Mouse (Mus musculus): ENCODE results near the gene Piezo1.

Gene Piezo1

DNA sequence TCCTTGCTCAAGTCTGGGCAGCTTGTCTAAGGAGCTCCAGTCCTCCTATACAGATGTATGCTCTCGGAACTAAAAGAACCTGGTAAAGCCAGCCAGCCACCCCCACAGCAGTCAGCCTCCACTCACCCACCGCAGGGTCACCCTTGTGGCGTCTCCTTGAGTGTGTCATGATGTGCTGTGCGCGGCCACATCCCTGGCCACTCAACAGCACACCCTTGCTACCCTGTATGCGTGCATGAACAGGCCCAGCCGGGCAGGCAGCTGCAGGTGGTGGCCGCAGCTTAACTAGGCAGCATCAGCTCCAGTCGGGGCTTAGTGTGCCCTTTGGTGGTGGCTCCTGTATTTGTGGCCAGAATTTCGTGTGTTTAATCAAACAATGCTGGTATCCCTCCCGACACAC, 94.0 kb downstream of the Piezo1 start:
- no peak for DNase-seq (ENCODE audit: low spot score)

DNA sequence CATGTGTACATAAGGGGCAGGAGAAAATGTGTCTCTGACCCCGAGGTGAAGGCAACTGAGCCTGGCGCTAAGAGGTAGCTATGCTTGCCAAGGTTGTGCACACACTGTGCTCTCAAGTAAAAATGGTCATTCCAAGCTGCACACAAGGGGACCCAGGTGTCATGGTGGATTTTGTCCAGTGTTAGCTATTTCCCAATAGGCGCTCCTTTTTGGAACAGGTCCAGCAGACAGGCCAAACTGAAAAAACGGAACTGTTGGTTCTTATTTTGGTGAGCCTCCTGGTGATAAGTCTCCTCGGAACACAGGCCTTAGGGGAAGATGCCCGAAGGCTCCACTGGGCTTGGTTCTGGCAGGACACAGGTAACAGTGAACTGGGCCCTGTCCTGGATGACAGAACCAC, 96.7 kb downstream of the Piezo1 start:
- no peak for DNase-seq (ENCODE audit: low spot score)

DNA sequence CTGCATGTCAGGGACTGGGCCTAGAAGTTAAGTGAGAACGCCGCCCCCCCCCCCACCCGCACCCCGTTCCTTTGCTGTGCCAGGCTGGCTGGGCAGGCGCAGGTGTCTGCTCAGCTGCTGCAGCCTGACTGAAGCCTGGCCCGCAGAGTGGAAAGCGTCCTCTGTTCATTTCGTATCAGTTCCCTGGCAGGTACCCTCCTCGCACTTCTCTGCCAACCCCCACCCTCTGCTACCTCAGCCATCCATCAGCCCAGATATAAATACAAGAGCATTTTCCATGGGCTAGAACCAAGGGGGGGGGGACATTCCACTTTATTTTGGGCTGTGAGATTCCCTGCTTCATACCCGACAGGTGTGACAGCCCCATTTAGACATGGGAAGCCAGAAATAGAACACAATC, 99.0 kb downstream of the Piezo1 start:
- no peak for DNase-seq (ENCODE audit: low spot score)

DNA sequence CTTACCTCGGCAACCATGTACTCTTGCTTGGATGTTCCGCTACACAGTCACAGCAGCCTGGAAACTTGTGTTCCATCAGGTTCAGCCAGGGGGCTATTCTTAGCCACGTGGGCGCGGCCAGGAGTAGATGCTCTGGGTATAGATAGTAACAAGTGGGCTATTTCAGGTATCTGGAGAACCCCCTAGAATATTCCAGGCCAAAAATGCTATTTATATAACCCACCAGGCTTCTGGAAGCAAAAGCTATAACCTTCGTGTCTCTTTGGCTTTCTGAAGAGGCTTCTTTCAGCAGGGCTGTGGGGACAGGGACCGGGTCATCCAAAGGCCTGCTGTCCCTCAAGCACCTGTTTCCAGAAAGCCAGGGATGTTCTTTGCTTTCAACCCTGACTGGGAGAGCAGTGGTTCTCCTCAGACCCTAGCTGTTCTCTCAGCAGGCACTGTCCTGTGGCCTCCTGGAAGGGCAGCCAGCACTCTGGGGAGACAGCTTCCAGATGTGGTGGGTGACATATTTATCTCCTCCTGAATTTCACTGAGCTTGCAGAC, 99.9 kb downstream of the Piezo1 start:
- no peak for DNase-seq (ENCODE audit: low spot score)

DNA sequence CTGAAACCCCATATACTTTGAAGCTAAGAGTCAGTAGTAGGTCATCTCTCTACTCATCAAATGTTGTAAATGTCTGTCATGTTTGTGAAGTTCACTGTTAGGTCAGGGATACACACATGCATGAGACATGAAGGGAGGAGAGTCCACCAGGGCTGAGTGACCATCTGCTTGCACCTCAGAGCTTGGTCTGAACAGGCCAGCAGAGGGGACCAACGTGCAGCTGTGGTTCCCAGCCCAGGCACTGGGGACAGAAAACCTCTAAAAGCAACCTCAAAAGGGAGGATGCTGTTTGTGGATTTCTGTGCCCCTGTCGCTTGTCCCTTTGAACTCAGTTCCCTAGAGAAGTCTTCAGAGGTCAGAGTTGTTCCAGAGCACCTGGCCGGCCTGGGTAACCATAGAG, 105.9 kb downstream of the Piezo1 start:
- DNase-seq (ENCODE audit: low spot score): no peak

DNA sequence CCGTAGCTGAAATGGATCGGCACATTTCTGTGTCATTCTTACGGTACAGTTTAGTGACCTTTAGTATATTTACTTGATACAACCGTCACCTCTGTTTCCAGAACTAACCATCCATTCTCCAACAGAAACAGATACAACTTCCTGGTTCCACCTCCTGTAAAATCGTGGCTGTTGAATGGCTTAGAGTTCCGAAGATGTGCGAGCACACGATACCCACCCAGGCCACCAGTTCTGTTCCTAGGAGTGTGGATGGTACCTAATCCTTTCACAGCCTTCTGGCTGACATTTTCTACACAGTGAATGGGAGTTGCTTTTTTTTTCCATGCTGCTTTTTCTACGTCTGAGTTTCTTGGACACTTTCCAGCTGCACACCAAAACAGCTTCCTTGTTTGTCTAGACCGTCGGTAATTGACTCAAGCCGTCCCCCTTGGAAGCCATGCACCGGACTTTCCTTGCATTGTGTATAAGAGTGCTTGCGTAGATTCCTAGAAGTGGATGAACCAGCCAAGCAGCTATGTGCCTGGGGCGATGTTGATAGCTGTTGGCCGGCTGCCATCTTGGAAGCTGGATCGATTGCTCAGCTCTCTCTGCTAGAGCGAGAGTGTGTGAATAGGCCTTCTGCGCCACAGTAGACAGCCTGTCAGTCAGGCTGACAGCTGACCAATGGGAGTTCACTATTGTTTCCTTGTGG, 106.9 kb downstream of the Piezo1 start:
- DNase-seq (ENCODE audit: low spot score): peak; percentile 68

DNA sequence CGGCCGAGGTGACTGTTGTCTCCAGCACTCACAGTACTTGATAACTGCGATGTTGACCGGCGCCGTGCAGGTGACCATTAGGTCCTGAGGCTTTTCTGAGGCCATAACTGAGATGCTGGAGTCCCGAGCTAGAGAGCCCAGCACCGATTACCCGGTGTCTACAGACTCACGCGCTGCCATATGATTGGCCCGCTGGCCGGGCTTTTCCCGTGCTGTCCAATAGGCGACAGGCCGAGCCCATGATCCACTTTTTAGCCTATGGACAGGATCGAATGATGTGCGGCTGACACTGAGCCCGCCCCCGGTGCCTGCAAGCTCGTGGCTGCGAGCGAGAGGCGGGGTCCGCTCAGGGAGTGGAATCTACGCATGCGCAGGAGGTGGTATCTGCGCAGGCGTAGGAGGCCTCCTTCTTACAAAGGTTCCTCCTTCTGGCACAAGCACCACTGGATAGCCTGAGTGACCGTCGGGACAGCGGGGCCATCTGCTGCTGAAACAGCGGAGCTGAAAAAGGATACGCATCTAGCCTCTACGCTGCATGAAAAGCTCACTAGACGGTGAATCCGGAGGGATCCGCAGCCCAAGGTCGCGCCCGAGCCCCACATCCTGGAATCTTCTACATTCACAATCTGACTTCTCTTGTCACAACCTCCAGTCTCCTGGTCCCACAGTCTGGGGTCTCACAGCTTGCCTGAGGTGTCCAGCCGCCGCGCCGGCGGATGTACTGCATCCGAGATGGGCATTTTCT, 107.7 kb downstream of the Piezo1 start, which contains the start of gene Mvd:
Gene Mvd, minus strand, starts transcription at position 161 of the 745 bp plus-strand sequence.
- peak; percentile 100 for DNase-seq (ENCODE audit: low spot score)

GRCm38 (mm10) chr8:122442781-122443180, 108.3 kb downstream of the Piezo1 start:
- peak; percentile 59 for DNase-seq (ENCODE audit: low spot score)

GRCm38 (mm10) chr8:122442356-122442755, 108.8 kb downstream of the Piezo1 start:
- no peak for DNase-seq (ENCODE audit: low spot score)

DNA sequence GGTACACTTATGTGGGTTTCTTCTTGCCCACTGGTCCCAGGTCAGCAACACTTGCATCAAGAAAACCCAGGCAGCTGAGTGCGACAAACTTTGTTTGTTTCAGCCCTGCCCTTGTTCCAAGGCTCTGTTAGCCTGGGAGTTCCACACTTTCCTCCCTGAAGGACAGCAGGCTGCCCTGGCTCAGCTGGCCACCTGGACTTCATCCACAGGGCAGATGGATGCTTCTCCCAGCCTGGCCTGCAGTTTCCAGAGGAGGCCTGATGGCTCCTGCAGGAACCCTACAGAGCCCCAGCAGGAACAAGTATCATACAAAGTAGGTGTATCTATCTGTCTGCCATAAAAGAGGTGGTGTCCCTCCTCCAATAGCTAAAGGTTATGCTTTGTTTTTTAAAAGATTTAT, 109.8 kb downstream of the Piezo1 start:
- no peak for DNase-seq (ENCODE audit: low spot score)

DNA sequence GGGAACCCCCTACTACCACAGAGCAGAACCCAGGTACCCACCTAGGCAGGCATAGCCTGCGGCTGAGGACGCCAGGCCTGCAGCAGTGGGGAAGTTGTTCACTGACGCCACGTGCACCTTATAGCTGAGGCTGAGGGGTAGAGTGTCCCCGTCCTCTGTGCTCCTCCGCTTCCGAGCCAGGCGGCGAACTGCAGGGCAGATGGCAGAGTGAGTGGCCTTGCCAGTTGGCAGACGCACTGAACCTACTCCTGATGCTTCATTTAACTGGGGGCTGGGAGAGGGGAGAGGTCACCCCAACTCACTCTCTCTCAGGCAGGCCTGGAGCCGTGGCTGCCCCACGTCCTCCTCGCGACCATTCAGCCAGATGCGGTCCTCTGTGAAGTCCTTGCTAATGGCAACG, 111.8 kb downstream of the Piezo1 start:
- no peak for DNase-seq (ENCODE audit: low spot score)

DNA sequence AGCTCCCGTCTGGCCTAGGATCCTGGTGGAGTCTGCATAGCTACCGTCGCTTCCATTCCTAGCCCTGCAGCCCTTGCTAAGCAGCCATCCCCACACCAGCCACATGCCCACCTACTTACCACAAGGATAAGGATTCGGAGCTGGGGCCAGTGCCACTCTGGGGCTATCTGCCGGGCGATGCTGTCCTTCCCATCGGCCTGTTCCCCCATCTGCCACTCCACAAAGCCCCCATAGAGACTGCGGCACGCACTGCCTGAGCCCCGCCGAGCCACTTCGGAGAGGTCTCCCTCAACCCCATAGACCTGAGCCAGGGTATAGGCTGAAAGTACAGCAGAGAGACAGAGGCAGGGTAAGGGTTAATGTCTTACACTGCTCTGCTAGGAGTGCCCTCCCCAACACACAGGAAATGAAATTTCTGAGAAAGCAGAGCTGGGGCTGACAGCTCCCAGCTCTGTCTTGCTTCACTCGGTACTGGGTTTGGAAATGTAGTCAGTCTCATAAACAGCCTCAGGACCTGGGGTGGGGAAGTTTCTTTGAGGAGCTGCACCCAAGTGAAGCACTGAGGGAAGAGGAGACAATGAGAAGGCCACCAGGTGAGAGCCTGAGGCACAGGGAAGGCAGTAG, 113.3 kb downstream of the Piezo1 start:
- no peak for DNase-seq (ENCODE audit: low spot score)

DNA sequence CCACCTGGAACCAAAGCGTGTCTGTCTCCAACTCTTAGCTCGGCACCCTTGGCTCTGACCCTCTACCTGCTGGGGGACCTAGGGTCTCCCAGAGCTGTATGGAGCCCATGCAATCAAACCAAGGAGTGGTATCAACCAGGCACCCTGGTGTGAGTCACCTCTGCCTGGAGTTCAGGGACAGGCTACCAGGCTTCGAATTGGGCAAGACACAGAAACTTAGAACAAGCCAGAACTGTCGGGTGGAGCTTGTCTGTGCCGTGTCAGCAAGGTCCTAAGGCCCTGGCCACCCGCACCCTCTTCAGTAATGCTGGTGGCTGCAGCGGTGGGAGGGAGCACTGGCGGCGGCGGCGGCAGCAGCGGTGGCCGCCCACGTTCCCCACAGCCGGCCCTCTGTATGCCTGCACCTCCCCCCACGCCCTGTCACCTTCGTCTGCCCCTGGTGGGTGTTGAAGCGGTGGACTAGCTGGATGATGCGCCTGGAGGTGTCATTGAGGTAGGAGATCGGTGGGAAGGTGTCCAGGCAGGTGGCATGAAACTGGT, 114.5 kb downstream of the Piezo1 start:
- DNase-seq (ENCODE audit: low spot score): no peak

- DNase-seq (ENCODE audit: low spot score): no peak
Measured at GRCm38 (mm10) chr8:122436146-122436545, 115.0 kb downstream of the Piezo1 start.

GRCm38 (mm10) chr8:122435375-122435774, 115.8 kb downstream of the Piezo1 start:
- DNase-seq (ENCODE audit: low spot score): no peak

- DNase-seq (ENCODE audit: low spot score): peak; percentile 14
Measured at GRCm38 (mm10) chr8:122433269-122433905, 117.7 kb downstream of the Piezo1 start.

DNA sequence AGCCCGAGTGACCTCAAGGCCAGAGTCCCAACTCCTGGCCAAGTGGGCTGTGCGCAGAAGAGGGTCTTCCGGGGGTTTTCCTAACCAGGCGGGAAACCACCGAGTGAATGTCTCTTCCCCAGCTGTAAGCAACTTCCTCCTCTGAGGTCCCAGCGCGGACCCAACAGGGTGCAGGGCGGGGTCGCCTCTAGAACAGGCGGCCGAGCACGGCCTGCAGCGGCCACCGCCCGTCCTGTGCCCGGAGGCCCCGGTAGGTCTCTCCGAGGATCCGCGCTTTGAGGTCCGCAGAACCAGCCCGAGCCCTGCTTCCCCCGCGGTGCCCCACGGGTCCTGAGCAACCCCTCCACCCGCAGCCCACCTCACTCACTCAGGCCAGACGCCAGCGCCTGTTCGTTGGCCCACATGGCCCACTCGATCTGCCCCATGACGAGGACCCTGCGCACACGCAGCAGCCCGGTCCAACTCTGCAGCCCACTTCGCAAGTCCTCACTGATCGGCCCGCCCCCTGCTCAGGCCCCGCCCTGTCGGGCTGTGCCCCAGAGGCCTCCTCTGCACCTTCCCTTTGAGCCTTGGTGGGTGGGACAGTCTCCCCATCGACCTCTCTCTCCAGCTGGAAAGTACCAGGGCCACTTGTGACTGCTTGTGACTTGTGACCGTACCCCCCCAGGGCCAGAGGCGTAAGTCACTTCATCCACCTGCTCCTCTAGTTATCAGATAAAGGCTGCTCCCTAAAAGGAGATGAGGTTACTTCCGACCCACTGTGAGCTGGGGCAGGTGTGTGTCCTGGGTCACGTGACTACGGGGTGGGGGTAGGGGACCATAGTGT, 118.5 kb downstream of the Piezo1 start, which contains the start of gene Cyba:
Gene Cyba, minus strand, starts transcription at position 488 of the 826 bp plus-strand sequence.
- peak; percentile 66 for DNase-seq (ENCODE audit: low spot score)
